Comparison of ENCODE assay signal across 10 mouse cellular contexts in the genomic region with DNA sequence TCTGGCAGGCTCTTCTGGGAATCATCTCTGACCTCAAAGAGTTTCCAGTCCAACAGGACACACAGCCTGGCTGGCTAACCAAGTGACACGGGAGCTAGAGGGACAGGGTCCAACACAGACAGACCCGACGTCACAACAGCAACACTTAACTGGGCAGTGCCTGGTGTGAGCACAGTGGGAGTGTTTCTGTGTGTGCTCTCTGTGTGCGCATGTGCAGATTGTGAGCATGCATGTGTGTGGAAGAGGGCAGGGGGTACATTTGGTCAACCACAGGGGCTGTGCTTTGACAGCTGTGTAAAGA. TPM values are rescaled to one million over a fixed set of nuclear protein-coding genes. Genes with fewer than 3 reads are reported as not detected.
DNase-seq lines count a peak whose midpoint lies in the region; ATAC-seq and TF ChIP-seq lines count a peak whose summit lies in the region.
"Had no signal": no experiment of that assay in that cellular context is flagged by ENCODE, and none has a peak within 500 bp of the region (broad histone marks: within the 10 kb centered on the region; RNA-seq: fewer than 3 reads in every experiment).

No protein-coding gene starts in this region.

- no peaks in the 10 kb centered on the region for H3K9me3 ChIP-seq in kidney, embryonic 15.5 days (replicated peaks)
- no peaks in the 10 kb centered on the region for H3K9me3 ChIP-seq in midbrain, embryonic 13.5 days
- no peaks in the 10 kb centered on the region for H3K9me3 ChIP-seq in midbrain, embryonic 14.5 days (ENCODE audit: control insufficient read depth, low read length)
- no peaks in the 10 kb centered on the region for H3K9me3 ChIP-seq in forebrain, postnatal 0 days (ENCODE audit: low read length)
- no peaks in the 10 kb centered on the region for H3K9me3 ChIP-seq in neural tube, embryonic 15.5 days (replicated peaks)
- H3K9me3 ChIP-seq: limb, embryonic 15.5 days had no signal

- H3K4me3 ChIP-seq in kidney, adult 2 months (ENCODE audit: insufficient read depth, low read depth, low read length) = no peak overlapping the region
- H3K4me3 ChIP-seq in kidney, embryonic 15.5 days (replicated peaks) = no peak overlapping the region
- no peak overlapping the region for H3K4me3 ChIP-seq in midbrain, embryonic 13.5 days (replicated peaks)
- no peak overlapping the region for H3K4me3 ChIP-seq in midbrain, embryonic 14.5 days (replicated peaks; ENCODE audit: low read depth, low read length)
- no peak overlapping the region for H3K4me3 ChIP-seq in forebrain, postnatal 0 days (ENCODE audit: low read depth, low read length)
- no peak overlapping the region for H3K4me3 ChIP-seq in neural tube, embryonic 15.5 days (replicated peaks)
- H3K4me3 ChIP-seq: limb, embryonic 15.5 days had no signal

- peaks cover 5% of the 10 kb centered on the region; the same call in 1 of the 2 replicates for H3K4me1 ChIP-seq in kidney, adult 2 months (ENCODE audit: control insufficient read depth, insufficient read depth, low read length)
- H3K4me1 ChIP-seq in kidney, embryonic 15.5 days = peaks cover 40% of the 10 kb centered on the region
- peaks cover 21% of the 10 kb centered on the region for H3K4me1 ChIP-seq in midbrain, embryonic 13.5 days (replicated peaks)
- no peaks in the 10 kb centered on the region for H3K4me1 ChIP-seq in midbrain, embryonic 14.5 days (ENCODE audit: control insufficient read depth, insufficient read depth, low read length)
- H3K4me1 ChIP-seq in forebrain, postnatal 0 days (ENCODE audit: insufficient read depth) = no peaks in the 10 kb centered on the region
- peaks cover 9% of the 10 kb centered on the region for H3K4me1 ChIP-seq in neural tube, embryonic 15.5 days

- no peak overlapping the region for H3K9ac ChIP-seq in kidney, embryonic 15.5 days
- H3K9ac ChIP-seq in midbrain, embryonic 13.5 days (replicated peaks) = no peak overlapping the region; the same call in 1 of the 2 replicates
- no peak overlapping the region for H3K9ac ChIP-seq in midbrain, embryonic 14.5 days (replicated peaks; ENCODE audit: low read length)
- no peak overlapping the region for H3K9ac ChIP-seq in forebrain, postnatal 0 days
- no peak overlapping the region for H3K9ac ChIP-seq in neural tube, embryonic 15.5 days (replicated peaks)
- H3K9ac ChIP-seq: limb, embryonic 15.5 days had no signal

- peak; percentile 59 for DNase-seq in kidney, adult 2 months
- no peak for DNase-seq in midbrain, embryonic 14.5 days
- no peak for DNase-seq in forebrain, postnatal 0 days
- no peak for DNase-seq in cerebellum, adult 11-12 months
- DNase-seq in spleen, postnatal 14 days (ENCODE audit: low spot score in 2 of 2) = no peak

- no peak for ATAC-seq in kidney, embryonic 15.5 days (replicated peaks; ENCODE audit: low FRiP score)
- ATAC-seq in midbrain, embryonic 13.5 days = peak; percentile 24; the same call in 1 of the 2 replicates
- ATAC-seq in midbrain, embryonic 14.5 days (ENCODE audit: low FRiP score, low TSS enrichment) = no peak
- 0 out of 2 replicates have a peak, but pooled peaks have one; percentile 6 for ATAC-seq in forebrain, postnatal 0 days
- ATAC-seq in neural tube, embryonic 15.5 days (ENCODE audit: low FRiP score) = peak; percentile 37

- no peak for TF ChIP-seq POLR2A in kidney, adult 2 months (IDR thresholded peaks at IDR 0.05; ENCODE audit: low read depth, low read length)

- no peak overlapping the region for H3K4me2 ChIP-seq in kidney, embryonic 15.5 days
- no peak overlapping the region for H3K4me2 ChIP-seq in midbrain, embryonic 13.5 days (replicated peaks)
- no peak overlapping the region for H3K4me2 ChIP-seq in midbrain, embryonic 14.5 days (ENCODE audit: low read length)
- peak overlapping the region; percentile 21; the same call in 1 of the 2 replicates for H3K4me2 ChIP-seq in forebrain, postnatal 0 days (ENCODE audit: low read depth)
- H3K4me2 ChIP-seq in neural tube, embryonic 15.5 days = 0 out of 2 replicates have a peak overlapping the region, but pooled peaks have one; percentile 36
- H3K4me2 ChIP-seq: limb, embryonic 15.5 days had no signal

- no peaks in the 10 kb centered on the region for H3K27me3 ChIP-seq in kidney, adult 2 months (replicated peaks; ENCODE audit: control insufficient read depth, insufficient read depth, low read length)
- peaks cover 9% of the 10 kb centered on the region; the same call in 1 of the 2 replicates for H3K27me3 ChIP-seq in kidney, embryonic 15.5 days
- H3K27me3 ChIP-seq in midbrain, embryonic 13.5 days = peaks cover 11% of the 10 kb centered on the region; the same call in 1 of the 2 replicates
- H3K27me3 ChIP-seq in midbrain, embryonic 14.5 days (ENCODE audit: control insufficient read depth, insufficient read depth, low read length) = no peaks in the 10 kb centered on the region
- no peaks in the 10 kb centered on the region for H3K27me3 ChIP-seq in forebrain, postnatal 0 days (ENCODE audit: insufficient read depth, low read length)
- H3K27me3 ChIP-seq in neural tube, embryonic 15.5 days (replicated peaks) = no peaks in the 10 kb centered on the region

- WGBS in kidney, adult 2 months = 56% methylated on average over 4 of the region's 4 CpGs
- WGBS in kidney, embryonic 15.5 days = 73% methylated on average over 4 of the region's 4 CpGs
- 76% methylated on average over 4 of the region's 4 CpGs for WGBS in midbrain, embryonic 13.5 days
- WGBS in midbrain, embryonic 14.5 days = 76% methylated on average over 4 of the region's 4 CpGs
- 72% methylated on average over 4 of the region's 4 CpGs for WGBS in forebrain, postnatal 0 days
- 82% methylated on average over 4 of the region's 4 CpGs for WGBS in neural tube, embryonic 15.5 days

- H3K36me3 ChIP-seq in kidney, adult 2 months (ENCODE audit: control insufficient read depth, insufficient read depth, low read length) = no peaks in the 10 kb centered on the region
- no peaks in the 10 kb centered on the region for H3K36me3 ChIP-seq in kidney, embryonic 15.5 days
- H3K36me3 ChIP-seq in midbrain, embryonic 13.5 days = no peaks in the 10 kb centered on the region
- no peaks in the 10 kb centered on the region for H3K36me3 ChIP-seq in midbrain, embryonic 14.5 days (ENCODE audit: control insufficient read depth, insufficient read depth, low read length)
- no peaks in the 10 kb centered on the region for H3K36me3 ChIP-seq in forebrain, postnatal 0 days (ENCODE audit: insufficient read depth)
- no peaks in the 10 kb centered on the region for H3K36me3 ChIP-seq in neural tube, embryonic 15.5 days
- H3K36me3 ChIP-seq: limb, embryonic 15.5 days had no signal

- no peak overlapping the region for H3K27ac ChIP-seq in kidney, adult 2 months (ENCODE audit: insufficient read depth, low read depth, low read length)
- H3K27ac ChIP-seq in kidney, embryonic 15.5 days = no peak overlapping the region
- no peak overlapping the region for H3K27ac ChIP-seq in midbrain, embryonic 13.5 days
- H3K27ac ChIP-seq in midbrain, embryonic 14.5 days (replicated peaks; ENCODE audit: low read depth, low read length) = no peak overlapping the region
- no peak overlapping the region for H3K27ac ChIP-seq in forebrain, postnatal 0 days (ENCODE audit: low read depth, low read length)
- H3K27ac ChIP-seq in neural tube, embryonic 15.5 days (replicated peaks) = no peak overlapping the region
- H3K27ac ChIP-seq: limb, embryonic 15.5 days had no signal

- TF ChIP-seq CTCF in kidney, adult 2 months (conservative IDR thresholded peaks at IDR 0.05; ENCODE audit: insufficient read depth, insufficient read length, low read depth, low read length) = no peak
- no peak for TF ChIP-seq CTCF in forebrain, postnatal 0 days (IDR thresholded peaks at IDR 0.05; ENCODE audit: low read depth)

RNA-seq across cellular contexts. Expression of a gene that starts 11.2 kb away (rescaled TPM):
- 69.4 and 74.9 TPM in 2 replicates for polyA plus RNA-seq in kidney, adult 2 months (2012; rRNA removed)
- 46.5 and 51.7 TPM in 2 replicates for polyA plus RNA-seq in kidney, embryonic 15.5 days (2015; fragmentation: Nextera tagmentation; extraction: Ambion mirVana)
- polyA plus RNA-seq in midbrain, embryonic 13.5 days (2015; fragmentation: Nextera tagmentation; extraction: Ambion mirVana) = 59.3 and 59.8 TPM in 2 replicates
- 52.3 and 63.6 TPM in 2 replicates for polyA plus RNA-seq in midbrain, embryonic 14.5 days (2014; fragmentation: Nextera tagmentation; extraction: Ambion mirVana)
- 44.4 and 50.8 TPM in 2 replicates for total RNA-seq in forebrain, postnatal 0 days (2014; rRNA removed)
- 62.8 and 66.1 TPM in 2 replicates for polyA plus RNA-seq in forebrain, postnatal 0 days (2015; fragmentation: Nextera tagmentation; extraction: Ambion mirVana)
- 48.0 and 48.6 TPM in 2 replicates for polyA plus RNA-seq in neural tube, embryonic 15.5 days (2015; fragmentation: Nextera tagmentation; extraction: Ambion mirVana)

RNA-seq across cellular contexts. Expression of a gene that starts 42.4 kb away (rescaled TPM):
- polyA plus RNA-seq in kidney, adult 2 months (2012; rRNA removed) = 96.6 and 114 TPM in 2 replicates
- 6.5 and 7.2 TPM in 2 replicates for polyA plus RNA-seq in kidney, embryonic 15.5 days (2015; fragmentation: Nextera tagmentation; extraction: Ambion mirVana)
- polyA plus RNA-seq in midbrain, embryonic 13.5 days (2015; fragmentation: Nextera tagmentation; extraction: Ambion mirVana) = not detected in 2 replicates
- polyA plus RNA-seq in midbrain, embryonic 14.5 days (2014; fragmentation: Nextera tagmentation; extraction: Ambion mirVana) = not detected in 2 replicates
- total RNA-seq in forebrain, postnatal 0 days (2014; rRNA removed) = 0.15 and 0.76 TPM in 2 replicates
- 0.04 and 0.05 TPM in 2 replicates for polyA plus RNA-seq in forebrain, postnatal 0 days (2015; fragmentation: Nextera tagmentation; extraction: Ambion mirVana)
- 0.17 and 0.63 TPM in 2 replicates for polyA plus RNA-seq in neural tube, embryonic 15.5 days (2015; fragmentation: Nextera tagmentation; extraction: Ambion mirVana)

RNA-seq across cellular contexts. Expression of a gene that starts 51.7 kb away (rescaled TPM):
- 0.01 TPM in 1 of 2 replicates, not detected in the other for polyA plus RNA-seq in kidney, adult 2 months (2012; rRNA removed)
- polyA plus RNA-seq in kidney, embryonic 15.5 days (2015; fragmentation: Nextera tagmentation; extraction: Ambion mirVana) = 18.9 and 27.0 TPM in 2 replicates
- polyA plus RNA-seq in midbrain, embryonic 13.5 days (2015; fragmentation: Nextera tagmentation; extraction: Ambion mirVana) = 39.1 and 57.5 TPM in 2 replicates
- polyA plus RNA-seq in midbrain, embryonic 14.5 days (2014; fragmentation: Nextera tagmentation; extraction: Ambion mirVana) = 39.3 and 45.2 TPM in 2 replicates
- total RNA-seq in forebrain, postnatal 0 days (2014; rRNA removed) = 7.6 and 28.3 TPM in 2 replicates
- 2.5 and 4.9 TPM in 2 replicates for polyA plus RNA-seq in forebrain, postnatal 0 days (2015; fragmentation: Nextera tagmentation; extraction: Ambion mirVana)
- 33.8 and 62.9 TPM in 2 replicates for polyA plus RNA-seq in neural tube, embryonic 15.5 days (2015; fragmentation: Nextera tagmentation; extraction: Ambion mirVana)
- total RNA-seq: adrenal gland, adult 2 months had no signal

Comparison
In these comparisons a context has a peak if more than half of its experiments do, and no peak if none do; other contexts are left out.
1. ATAC-seq: peak in midbrain, embryonic 13.5 days (single experiment), forebrain, postnatal 0 days (single experiment) and neural tube, embryonic 15.5 days (single experiment); none in kidney, embryonic 15.5 days (single experiment) and midbrain, embryonic 14.5 days (single experiment).
2. RNA of a gene that starts 42.4 kb away (polyA plus RNA-seq): 96.6 to 114 TPM in kidney, adult 2 months; 6.5 to 7.2 TPM in kidney, embryonic 15.5 days, 0.17 to 0.63 TPM in neural tube, embryonic 15.5 days, 0.04 to 0.05 TPM in forebrain, postnatal 0 days, not detected in midbrain, embryonic 14.5 days and not detected in midbrain, embryonic 13.5 days; every median in the first group is over 10 times any median in the second.
3. H3K4me2 ChIP-seq: peak in forebrain, postnatal 0 days (single experiment) and neural tube, embryonic 15.5 days (single experiment); none in kidney, embryonic 15.5 days (single experiment), midbrain, embryonic 13.5 days (single experiment) and midbrain, embryonic 14.5 days (single experiment).